Mouse (Mus musculus) ES-E14 (cell line): ENCODE measurements around the gene Carhsp1. TPM values are rescaled to one million over a fixed set of nuclear protein-coding genes. Genes with fewer than 3 reads are reported as not detected.

Experiments
- DNase-seq: peaks from one replicate; pipeline ENCODE4 v3.0.0-alpha.2; 2013; ENCODE audit warnings: low read depth, low spot score
- H3K27ac ChIP-seq: 2 replicates; pipeline ENCODE4 v1.5.1; 2012; ENCODE audit warnings: low read depth, mild to moderate bottlenecking, low read length, moderate library complexity, mixed read lengths; ENCODE audit not compliant: poor library complexity, insufficient read depth, severe bottlenecking
- H3K36me3 ChIP-seq: 2 replicates; pipeline ENCODE4 v1.6.1; 2012; ENCODE audit warnings: mild to moderate bottlenecking, low read length, moderate library complexity, mixed read lengths; ENCODE audit not compliant: control insufficient read depth, poor library complexity, insufficient read depth, severe bottlenecking
- H3K4me1 ChIP-seq, 2 experiments: fragments of 150-350 bp in 1 of 2; sonication (generic) in 1 of 2; 2 replicates each; pipeline ENCODE4 v1.6.1; 2012; ENCODE audit warnings: low read length in 2 of 2, mild to moderate bottlenecking in 1 of 2, mixed read lengths in 1 of 2; ENCODE audit not compliant: control insufficient read depth in 2 of 2, insufficient read depth in 2 of 2, poor library complexity in 1 of 2
- H3K4me3 ChIP-seq, 2 experiments: fragments of 150-350 bp in 1 of 2; sonication (generic) in 1 of 2; 2 replicates each; pipeline ENCODE4 v1.5.1; 2012; ENCODE audit warnings: low read length in 2 of 2, low read depth in 1 of 2, mild to moderate bottlenecking in 1 of 2, mixed read lengths in 1 of 2; ENCODE audit not compliant: insufficient read depth in 1 of 2, poor library complexity in 1 of 2, severe bottlenecking in 1 of 2
- H3K9ac ChIP-seq: 2 replicates; pipeline ENCODE4 v1.6.1; 2012; ENCODE audit warnings: low read depth, mild to moderate bottlenecking, low read length, mixed read lengths; ENCODE audit not compliant: poor library complexity, insufficient read depth, severe bottlenecking
- H3K9me3 ChIP-seq: fragments of 150-350 bp; sonication (generic); 2 replicates; pipeline ENCODE4 v1.6.1; 2012; ENCODE audit warnings: low read depth, mild to moderate bottlenecking, low read length; ENCODE audit not compliant: control insufficient read depth, insufficient read depth
- CHD2 ChIP-seq: IDR thresholded peaks from 2 replicates; pipeline ENCODE4 v1.6.1; 2014; ENCODE audit warnings: mild to moderate bottlenecking, low read depth, low read length, inconsistent platforms
- HCFC1 ChIP-seq: IDR thresholded peaks from 2 replicates; pipeline ENCODE4 v1.6.1; 2012; ENCODE audit warnings: low read length, inconsistent platforms, borderline replicate concordance; ENCODE audit not compliant: insufficient read depth
- MAFK ChIP-seq: IDR thresholded peaks from 2 replicates; pipeline ENCODE4 v1.6.1; 2014; ENCODE audit warnings: mild to moderate bottlenecking, low read depth, low read length, inconsistent platforms; ENCODE audit not compliant: insufficient read depth
- ZC3H11A ChIP-seq: IDR thresholded peaks from 2 replicates; pipeline ENCODE4 v1.6.1; 2012; ENCODE audit warnings: low read depth, mild to moderate bottlenecking, inconsistent platforms, low read length, borderline replicate concordance
- ZNF384 ChIP-seq: IDR thresholded peaks from 2 replicates; pipeline ENCODE4 v1.6.1; 2012; ENCODE audit warnings: low read depth, low read length, inconsistent platforms
- in situ Hi-C, 2 experiments: fragments of 600-800 bp; cut with MboI; formaldehyde crosslinking; loops; one replicate each; pipeline ENCODE4 v1.15.1; 2025; ENCODE audit warnings: low sequenced_read_pairs in 2 of 2, inconsistent platforms in 1 of 2; ENCODE audit not compliant: unreplicated experiment in 2 of 2
- total RNA-seq: library from RNA; depleted of rRNA; stranded (reverse); fragments of 300-350 nt; gene quantifications from 2 replicates; pipeline ENCODE4 v1.2.3, GENCODE M21; 2012

Carhsp1 gene
- total RNA-seq, 1 experiment, result 66.6 TPM

DNA sequence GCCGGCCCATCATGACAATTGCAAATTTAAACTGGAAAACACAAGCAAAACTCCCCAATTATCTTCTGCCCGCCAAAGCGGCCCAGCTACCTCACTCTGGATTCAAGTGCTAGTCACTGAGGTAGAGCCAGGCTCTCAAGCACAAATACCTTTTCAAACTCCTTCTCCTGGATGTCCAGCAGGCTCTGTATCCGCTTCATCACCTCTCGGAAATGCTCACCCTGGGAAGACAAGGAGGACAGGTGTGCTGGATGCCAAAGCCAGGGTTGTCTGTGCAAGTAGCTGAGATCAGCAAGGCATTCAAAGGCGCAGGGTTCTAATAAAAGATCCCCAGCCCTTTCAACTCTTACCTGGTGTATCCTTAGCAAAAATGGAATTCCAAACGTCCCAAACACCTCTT, 19.3 kb upstream of the Carhsp1 start:
- Histone ChIP-seq H3K27ac (no peak overlapping the region), H3K4me3 (no peak overlapping the region), H3K9ac (no peak overlapping the region), H3K4me1 (peaks cover 0 to 5% of the 10 kb centered on the region in 2 experiments; a peak in 1 of 4 replicates), H3K9me3 (no peaks in the 10 kb centered on the region), H3K36me3 (peaks cover 73% of the 10 kb centered on the region)
- in situ Hi-C loops, result loop anchor here in 1 of 2 experiments (10.0 kb wide), 1 partner anchor 174 kb away; no protein-coding TSS in a partner anchor
- TF ChIP-seq ZNF384 (no peak), ZC3H11A (no peak), CHD2 (no peak)
- DNase-seq, result no peak

DNA sequence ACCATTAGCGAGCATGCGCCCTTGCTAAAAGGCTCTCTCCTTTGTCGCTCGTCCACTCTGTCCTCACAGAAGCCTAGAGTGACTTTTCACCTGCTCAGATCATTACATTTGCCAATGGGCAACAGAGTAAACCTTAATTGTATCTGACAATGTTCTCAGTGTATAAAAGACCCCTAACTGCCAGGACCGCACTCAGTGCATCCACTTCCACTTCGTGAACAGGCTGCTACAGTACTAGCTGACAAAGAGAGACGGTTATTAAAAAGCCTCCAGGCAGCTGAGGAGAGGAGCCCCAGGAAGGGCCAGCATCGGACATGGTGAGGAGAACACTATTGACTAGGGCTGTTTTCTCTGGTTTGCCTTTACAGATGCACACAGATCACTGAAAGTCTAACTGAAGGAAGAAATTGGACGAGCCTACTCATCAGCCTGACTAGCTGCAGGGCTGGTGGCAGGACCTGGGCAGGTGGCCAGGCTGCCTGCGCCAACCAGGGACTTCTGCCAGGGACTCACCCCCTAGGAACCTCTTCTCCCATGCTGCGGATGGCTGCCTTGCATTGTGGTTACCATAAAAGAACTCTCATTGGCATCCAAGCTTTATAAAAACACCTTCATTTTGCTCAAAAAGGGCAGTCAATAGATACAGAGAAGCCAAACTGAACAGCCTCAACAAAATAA, 18.2 kb upstream of the Carhsp1 start:
- Histone ChIP-seq H3K27ac (no peak overlapping the region), H3K4me1 (peaks cover 0 to 9% of the 10 kb centered on the region in 2 experiments; a peak in 2 of 4 replicates), H3K36me3 (peaks cover 70% of the 10 kb centered on the region), H3K4me3 (no peak overlapping the region), H3K9ac (no peak overlapping the region), H3K9me3 (no peaks in the 10 kb centered on the region)
- DNase-seq, result no peak
- no peak for TF ChIP-seq ZC3H11A
- TF ChIP-seq ZNF384, result no peak
- no peak for TF ChIP-seq MAFK
- TF ChIP-seq HCFC1, result no peak
- TF ChIP-seq CHD2, result no peak
- in situ Hi-C loops, result loop anchor here in 1 of 2 experiments (10.0 kb wide), 1 partner anchor 175 kb away; no protein-coding TSS in a partner anchor

DNA sequence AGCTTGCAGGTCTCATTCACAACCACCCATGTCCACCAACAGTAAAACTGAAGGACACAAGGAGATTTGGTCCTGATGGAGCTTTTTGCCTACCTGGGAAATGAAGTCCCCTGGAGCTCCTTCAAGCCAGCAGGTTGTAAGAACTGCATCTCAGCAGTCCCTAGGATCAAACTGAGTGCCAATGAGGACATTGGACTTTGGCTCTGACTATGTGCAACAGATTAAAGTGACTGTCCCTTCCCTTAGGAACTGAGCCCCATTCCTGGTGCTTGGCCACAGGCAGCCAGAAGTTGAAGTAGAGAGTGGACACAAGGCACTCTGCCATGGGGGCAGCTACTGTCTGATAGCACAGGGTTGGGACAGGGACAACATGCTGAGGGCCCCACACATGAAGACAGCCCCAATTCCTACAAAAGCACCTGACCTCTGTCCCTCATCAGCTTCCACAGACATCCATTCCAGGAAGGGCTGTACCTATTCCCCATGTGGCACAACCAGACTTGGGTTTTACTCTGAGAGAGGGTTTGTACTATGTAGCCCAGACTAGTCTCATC, 15.7 kb upstream of the Carhsp1 start:
- TF ChIP-seq ZNF384, result no peak
- TF ChIP-seq HCFC1, result no peak
- TF ChIP-seq MAFK, result no peak
- no peak for TF ChIP-seq CHD2
- no peak for TF ChIP-seq ZC3H11A
- no peak overlapping the region for H3K27ac ChIP-seq
- DNase-seq, result no peak
- no peak overlapping the region for H3K9ac ChIP-seq
- in situ Hi-C loops, result no loop called here
- peaks cover 59% of the 10 kb centered on the region for H3K36me3 ChIP-seq
- no peaks in the 10 kb centered on the region for H3K9me3 ChIP-seq
- peaks cover 0 to 9% of the 10 kb centered on the region in 2 experiments; a peak in 2 of 4 replicates for H3K4me1 ChIP-seq
- H3K4me3 ChIP-seq, result no peak overlapping the region

DNA sequence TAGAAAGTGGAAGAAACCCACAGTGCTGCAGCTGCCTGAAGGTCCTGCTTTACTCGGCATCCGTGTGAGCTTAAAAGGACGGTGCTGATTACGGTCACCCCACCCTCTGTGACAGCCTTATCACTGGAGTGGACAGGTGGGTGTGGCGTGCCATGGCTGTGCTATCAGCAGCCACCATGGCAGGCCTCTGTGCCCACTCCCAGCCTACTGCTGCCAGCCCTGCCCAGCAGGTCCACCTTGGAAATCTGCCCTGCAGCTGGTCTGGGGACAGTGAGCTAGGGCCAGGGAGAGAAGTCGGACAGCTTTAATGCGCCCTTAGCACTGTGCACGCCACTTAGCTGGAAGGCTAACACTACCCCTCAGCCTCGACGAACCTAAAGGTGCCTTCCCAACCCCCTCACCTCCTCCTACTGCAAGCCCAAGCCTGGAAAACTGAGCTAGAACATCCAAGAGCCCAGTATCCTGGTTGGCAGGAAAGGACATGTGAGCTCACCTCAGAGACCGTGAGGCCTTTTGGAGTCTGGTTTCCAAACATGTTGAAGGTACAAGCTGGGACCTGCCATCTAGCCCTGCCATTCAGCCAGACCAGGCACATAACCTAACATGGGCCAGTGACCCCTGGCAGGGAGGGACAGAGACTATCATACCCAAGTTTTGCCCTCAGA, 15.0 kb upstream of the Carhsp1 start:
- Histone ChIP-seq H3K27ac (no peak overlapping the region), H3K4me3 (no peak overlapping the region)
- TF ChIP-seq MAFK (no peak), ZNF384 (no peak), CHD2 (no peak), HCFC1 (no peak), ZC3H11A (no peak)

More for the DNA sequence above, 15.0 kb upstream of the Carhsp1 start:
- Histone ChIP-seq H3K9ac (no peak overlapping the region), H3K36me3 (peaks cover 56% of the 10 kb centered on the region), H3K4me1 (peaks cover 0 to 9% of the 10 kb centered on the region in 2 experiments; a peak in 2 of 4 replicates), H3K9me3 (no peaks in the 10 kb centered on the region)
- DNase-seq, result no peak
- in situ Hi-C loops, result no loop called here
